Mouse (Mus musculus) neural tube, embryonic 11.5 days (tissue): ENCODE data around the gene Eif3d. TPM values are rescaled to one million over a fixed set of nuclear protein-coding genes. Genes with fewer than 3 reads are reported as not detected.
A peak's percentile ranks its signal among the peaks of the same experiment; 100 is the strongest.

Experiments used
- ATAC-seq: fragments of 200-750 bp; cut with Nextera tagmentation; 2 replicates; pipeline ENCODE4 v1.8.0; 2017; ENCODE audit warnings: moderate number of reproducible peaks, mild to moderate bottlenecking, moderate TSS enrichment, moderate library complexity; ENCODE audit not compliant: insufficient read depth, low FRiP score, low TSS enrichment
- DNase-seq: peaks from one replicate; pipeline ENCODE4 v3.0.0-alpha.2; 2015; ENCODE audit warnings: low spot score
- H3K27ac ChIP-seq: fragments of 300-500 bp; sonication (generic); 2 replicates; pipeline ENCODE4 v1.5.1; 2014; ENCODE audit warnings: low read depth, mild to moderate bottlenecking, low read length
- H3K27me3 ChIP-seq: fragments of 300-500 bp; sonication (generic); 2 replicates; pipeline ENCODE4 v1.6.1; 2014; ENCODE audit warnings: mild to moderate bottlenecking, low read length, mixed read lengths; ENCODE audit not compliant: control insufficient read depth, insufficient read depth
- H3K36me3 ChIP-seq: fragments of 300-500 bp; sonication (generic); 2 replicates; pipeline ENCODE4 v1.6.1; 2014; ENCODE audit warnings: mild to moderate bottlenecking, low read length, moderate library complexity, mixed read lengths; ENCODE audit not compliant: control insufficient read depth, insufficient read depth
- H3K4me1 ChIP-seq: fragments of 300-500 bp; sonication (generic); 2 replicates; pipeline ENCODE4 v1.6.1; 2014; ENCODE audit warnings: low read length, mixed read lengths; ENCODE audit not compliant: control insufficient read depth, insufficient read depth
- H3K4me2 ChIP-seq: fragments of 300-500 bp; sonication (generic); 2 replicates; pipeline ENCODE4 v1.6.1; 2014; ENCODE audit warnings: low read depth, mild to moderate bottlenecking, moderate library complexity
- H3K4me3 ChIP-seq: fragments of 300-500 bp; sonication (generic); 2 replicates; pipeline ENCODE4 v1.5.1; 2014; ENCODE audit warnings: low read depth, low read length
- H3K9ac ChIP-seq: fragments of 300-500 bp; sonication (generic); 2 replicates; pipeline ENCODE4 v1.6.1; 2014; ENCODE audit warnings: mild to moderate bottlenecking, low read length
- H3K9me3 ChIP-seq: fragments of 300-500 bp; sonication (generic); 2 replicates; pipeline ENCODE4 v1.6.1; 2016; ENCODE audit warnings: low read length; ENCODE audit not compliant: control insufficient read depth
- WGBS: fragments of 180-500 bp; shearing (Covaris S2); extraction: QIAGEN DNeasy Blood & Tissue Kit; methylation state at CpG from one replicate; pipeline ENCODE4 v1.1.7; 2014; 5-methylcytosine and 5-hydroxymethylcytosine counted together
- polyA plus RNA-seq: library from polyadenylated mRNA; unstranded; fragments of >200 nt; fragmentation: Nextera tagmentation; extraction: Ambion mirVana; gene quantifications from 2 replicates; pipeline ENCODE4 v1.2.1, GENCODE M21; 2014

The Eif3d gene
- polyA plus RNA-seq, 1 experiment from 2014 or later, result 243 TPM

DNA sequence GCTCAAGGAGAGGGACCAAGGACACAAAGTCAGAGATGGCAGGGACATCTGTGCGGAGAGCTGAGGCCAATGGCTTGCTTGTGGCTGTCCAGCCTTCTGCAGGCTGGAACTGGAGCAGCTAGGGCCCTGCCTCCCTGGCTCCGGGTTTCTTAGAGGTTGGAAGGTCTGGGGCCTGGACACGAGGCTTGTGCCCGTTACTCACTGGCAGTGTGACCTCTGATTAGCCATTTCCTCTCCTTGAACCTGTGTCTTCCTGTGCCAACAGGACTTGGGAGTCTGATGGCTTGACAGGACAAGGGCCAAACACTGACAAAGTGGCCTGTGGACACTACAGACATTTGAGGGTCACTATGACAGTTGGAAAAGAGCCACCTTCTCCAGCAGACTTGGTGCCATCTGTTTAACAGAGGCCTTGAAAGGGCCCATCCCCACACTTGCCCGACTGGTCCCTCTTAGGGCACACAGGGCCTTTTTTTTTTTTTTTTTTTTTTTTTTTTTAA is 10.6 kb upstream of the Eif3d start:
- ATAC-seq (no peak), DNase-seq (no peak)
- H3K36me3 ChIP-seq, result no peaks in the 10 kb centered on the region
- no peaks in the 10 kb centered on the region for H3K27me3 ChIP-seq
- H3K4me1 ChIP-seq, result no peaks in the 10 kb centered on the region
- no peak overlapping the region for H3K4me3 ChIP-seq
- H3K9me3 ChIP-seq, result no peaks in the 10 kb centered on the region
- H3K27ac ChIP-seq, result no peak overlapping the region
- H3K4me2 ChIP-seq, result no peak overlapping the region
- H3K9ac ChIP-seq, result no peak overlapping the region
- WGBS, result 84% methylated on average over 5 of the region's 5 CpGs

DNA sequence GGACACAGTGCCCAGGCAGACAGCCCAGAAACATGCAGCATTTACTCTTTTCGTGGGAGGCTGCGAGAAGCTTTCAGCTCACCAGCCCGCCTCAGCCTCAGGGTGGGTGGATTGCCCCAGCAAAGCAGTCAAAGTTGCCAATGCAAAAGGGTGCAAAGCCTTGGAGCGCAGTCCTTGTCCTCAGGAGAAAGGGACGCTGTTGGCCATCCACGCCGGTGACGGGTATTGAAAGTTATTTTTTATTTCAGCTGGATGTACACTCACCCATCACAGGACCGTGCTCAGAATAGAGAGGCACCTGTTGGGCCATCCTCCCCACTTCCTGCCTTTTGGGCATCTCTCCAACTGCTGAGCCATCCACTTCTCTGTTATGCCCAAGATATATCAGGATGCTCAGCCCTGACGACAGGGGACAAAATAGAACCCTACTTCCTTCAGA is 8.8 kb upstream of the Eif3d start:
- H3K9ac ChIP-seq, result no peak overlapping the region
- no peaks in the 10 kb centered on the region for H3K27me3 ChIP-seq
- ATAC-seq, result no peak
- WGBS, result 85% methylated on average over 10 of the region's 10 CpGs
- H3K27ac ChIP-seq, result no peak overlapping the region
- no peak overlapping the region for H3K4me3 ChIP-seq
- H3K4me2 ChIP-seq, result no peak overlapping the region
- no peaks in the 10 kb centered on the region for H3K4me1 ChIP-seq
- DNase-seq, result no peak
- no peaks in the 10 kb centered on the region for H3K9me3 ChIP-seq
- no peaks in the 10 kb centered on the region for H3K36me3 ChIP-seq

DNA sequence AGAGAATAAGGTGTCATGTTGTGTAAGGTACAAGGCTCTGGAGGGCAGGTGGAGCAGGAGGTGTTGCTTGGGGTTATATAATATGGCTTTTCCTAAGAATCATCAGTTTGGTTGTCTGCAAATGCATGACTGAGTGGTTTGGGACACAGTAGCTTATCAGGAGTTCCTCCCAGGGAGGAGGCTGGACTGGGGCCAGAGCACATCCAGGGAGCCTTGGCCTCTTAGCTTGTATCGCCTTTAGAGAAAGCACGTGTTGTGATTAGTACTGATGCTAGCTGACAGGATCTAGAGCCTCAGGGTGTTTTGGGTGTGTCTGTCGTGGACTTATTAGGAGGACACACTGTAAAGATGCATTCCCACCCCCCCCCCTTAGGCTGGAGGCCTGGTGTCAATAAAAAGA is 7.0 kb upstream of the Eif3d start:
- Histone ChIP-seq H3K4me3 (no peak overlapping the region), H3K27ac (no peak overlapping the region), H3K9me3 (no peaks in the 10 kb centered on the region), H3K4me2 (no peak overlapping the region), H3K27me3 (no peaks in the 10 kb centered on the region), H3K9ac (no peak overlapping the region), H3K36me3 (no peaks in the 10 kb centered on the region), H3K4me1 (no peaks in the 10 kb centered on the region)
- DNase-seq (no peak), ATAC-seq (no peak)
- 76% methylated on average over 3 of the region's 3 CpGs for WGBS

DNA sequence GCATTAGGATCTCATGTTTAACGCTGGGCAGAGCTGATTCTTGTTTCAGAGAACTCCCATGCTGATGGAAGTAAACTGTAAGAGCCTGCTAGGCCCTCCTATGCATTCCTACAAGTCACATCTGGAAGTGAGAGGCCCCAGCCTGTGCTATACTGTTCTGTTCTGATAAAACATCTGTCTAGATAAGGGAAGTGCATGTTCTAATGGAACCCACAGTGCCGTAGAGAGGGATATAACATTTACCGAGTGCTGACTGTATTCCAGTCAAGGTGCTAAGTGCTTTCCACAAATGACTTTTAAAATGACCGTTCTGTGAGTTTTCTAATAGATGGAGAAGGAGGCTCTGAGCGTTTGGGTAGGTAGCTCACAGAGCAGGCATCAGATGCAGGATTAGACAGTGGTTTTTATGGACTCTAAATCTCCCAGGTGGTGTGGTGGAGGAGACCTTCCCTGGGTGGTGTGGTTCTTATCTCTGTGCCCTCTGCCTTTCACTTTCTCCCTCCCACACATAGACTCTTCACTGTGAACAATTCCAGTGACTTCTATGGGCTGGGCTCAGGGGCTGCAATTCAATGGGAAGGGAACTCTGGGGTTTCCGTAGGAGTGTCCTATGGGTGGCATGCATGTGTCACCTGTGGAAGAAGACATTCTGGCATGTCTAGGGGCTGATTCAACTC is 3.7 kb upstream of the Eif3d start:
- H3K4me3 ChIP-seq, result no peak overlapping the region
- no peaks in the 10 kb centered on the region for H3K9me3 ChIP-seq
- no peak overlapping the region for H3K27ac ChIP-seq
- H3K9ac ChIP-seq, result no peak overlapping the region
- DNase-seq (no peak), ATAC-seq (no peak)
- no peaks in the 10 kb centered on the region for H3K36me3 ChIP-seq
- peaks cover 9% of the 10 kb centered on the region for H3K4me1 ChIP-seq
- H3K27me3 ChIP-seq, result no peaks in the 10 kb centered on the region
- no peak overlapping the region for H3K4me2 ChIP-seq
- whole genome bisulfite sequencing, result 73% methylated on average over 6 of the region's 6 CpGs

DNA sequence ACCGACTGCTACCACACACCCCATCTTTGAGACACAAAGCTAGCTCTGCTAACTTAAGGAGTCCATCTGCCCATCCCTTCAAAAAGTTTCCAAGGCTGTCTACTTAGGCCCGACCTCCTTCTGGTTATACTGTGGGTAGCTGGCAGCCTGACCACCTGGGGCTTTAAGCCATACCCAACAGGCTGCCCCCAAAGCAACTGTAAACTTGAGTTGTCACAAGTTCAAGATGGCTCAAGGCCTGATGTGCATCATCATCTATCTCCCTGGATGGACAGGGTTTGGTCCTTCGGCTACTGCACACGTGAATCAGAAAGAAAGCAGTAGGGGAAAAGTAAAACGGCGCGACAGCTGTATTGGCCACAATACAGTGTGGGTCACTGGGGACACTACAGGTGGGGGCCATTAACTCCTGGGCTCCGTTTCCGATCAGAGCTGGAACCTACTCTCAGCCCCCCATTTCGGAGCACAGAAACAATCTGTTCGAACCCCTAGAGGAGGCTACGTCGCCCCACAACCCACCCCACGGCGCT is 608 bp downstream of the Eif3d start:
- Histone ChIP-seq H3K4me1 (peaks cover 12% of the 10 kb centered on the region), H3K27me3 (no peaks in the 10 kb centered on the region), H3K36me3 (peaks cover 21% of the 10 kb centered on the region), H3K27ac (peak overlapping the region; percentile 94), H3K4me3 (peak overlapping the region; percentile 93), H3K9ac (peak overlapping the region; percentile 94), H3K9me3 (no peaks in the 10 kb centered on the region), H3K4me2 (peak overlapping the region; percentile 87)
- ATAC-seq, result peak; percentile 62; the same call in 1 of the 2 replicates
- no peak for DNase-seq
- 3% methylated on average over 15 of the region's 15 CpGs for WGBS

DNA sequence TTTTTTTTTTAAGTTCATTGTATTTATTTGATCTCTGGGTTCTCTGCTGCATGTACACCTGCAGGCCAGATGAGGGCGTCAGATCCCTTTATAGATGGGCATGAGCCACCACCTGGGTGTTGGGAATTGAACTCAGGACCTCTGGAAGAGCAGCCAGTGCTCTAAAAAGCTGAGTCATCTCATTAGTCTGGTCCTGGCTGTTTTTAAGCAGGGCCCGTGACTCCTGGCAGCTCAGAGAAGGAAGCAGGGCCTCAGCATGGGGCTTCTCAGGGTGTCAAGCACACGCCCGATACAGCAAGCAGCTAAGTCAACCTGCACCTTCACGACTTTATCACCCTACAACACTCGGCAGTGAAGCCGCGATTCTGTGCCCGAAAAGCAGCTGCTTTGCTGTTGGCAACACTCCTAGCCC is 5.5 kb downstream of the Eif3d start:
- WGBS, result 83% methylated on average over 9 of the region's 9 CpGs
- Histone ChIP-seq H3K9me3 (no peaks in the 10 kb centered on the region), H3K27ac (no peak overlapping the region), H3K27me3 (no peaks in the 10 kb centered on the region), H3K36me3 (peaks cover 56% of the 10 kb centered on the region), H3K4me2 (no peak overlapping the region), H3K4me3 (no peak overlapping the region), H3K4me1 (peaks cover 6% of the 10 kb centered on the region), H3K9ac (no peak overlapping the region)
- DNase-seq, result no peak
- ATAC-seq, result no peak

DNA sequence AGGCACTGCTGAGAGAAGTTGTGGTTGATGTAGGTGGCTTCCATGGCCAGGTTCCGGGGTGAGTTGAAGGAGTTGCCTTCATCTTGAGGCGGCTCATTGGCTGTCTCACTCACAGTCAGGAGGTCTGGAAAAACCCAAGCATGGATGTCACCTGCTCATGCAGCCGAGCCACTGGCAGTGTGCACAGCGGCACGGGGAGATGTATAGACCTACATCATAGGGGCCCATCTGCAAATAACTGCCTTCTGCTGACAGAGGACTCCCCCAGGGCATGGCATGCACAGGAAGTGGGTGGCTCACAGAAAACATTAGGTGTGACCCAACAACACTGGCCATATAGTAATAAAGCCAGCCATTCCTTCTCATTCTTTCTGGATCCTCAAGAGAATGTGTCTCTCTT is 8.2 kb downstream of the Eif3d start:
- Histone ChIP-seq H3K36me3 (peaks cover 61% of the 10 kb centered on the region), H3K4me3 (no peak overlapping the region), H3K9ac (no peak overlapping the region), H3K27ac (no peak overlapping the region), H3K4me2 (no peak overlapping the region), H3K27me3 (0 out of 2 replicates have a peak, but pooled peaks cover 2% of the 10 kb centered on the region), H3K9me3 (no peaks in the 10 kb centered on the region), H3K4me1 (no peaks in the 10 kb centered on the region)
- no peak for DNase-seq
- WGBS, result 95% methylated on average over 5 of the region's 5 CpGs
- no peak for ATAC-seq

DNA sequence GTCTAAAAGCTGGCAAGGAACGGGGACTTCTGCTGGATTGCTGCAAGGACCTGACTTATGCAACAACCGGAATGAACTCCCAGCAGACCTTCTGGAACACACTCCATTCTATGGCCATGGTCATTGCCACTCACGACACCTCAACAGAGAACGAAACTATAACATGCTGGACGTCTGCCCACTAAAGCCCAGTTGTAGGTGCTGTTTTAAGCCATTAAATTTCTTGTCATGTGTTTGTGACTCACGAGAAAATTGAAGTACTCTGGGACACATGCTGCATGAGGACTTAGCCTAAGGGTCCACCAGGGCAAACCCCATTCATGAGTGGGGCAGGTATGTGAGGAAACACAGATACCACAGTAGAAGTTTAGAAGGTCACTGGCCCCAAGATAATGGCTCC is 9.9 kb downstream of the Eif3d start:
- no peak for ATAC-seq
- Histone ChIP-seq H3K9ac (no peak overlapping the region; the same call in 1 of the 2 replicates), H3K27ac (no peak overlapping the region), H3K27me3 (0 out of 2 replicates have a peak, but pooled peaks cover 2% of the 10 kb centered on the region), H3K36me3 (peaks cover 54% of the 10 kb centered on the region), H3K4me1 (peaks cover 9% of the 10 kb centered on the region), H3K4me2 (no peak overlapping the region), H3K4me3 (no peak overlapping the region), H3K9me3 (no peaks in the 10 kb centered on the region)
- no peak for DNase-seq
- 92% methylated on average over 6 of the region's 6 CpGs for WGBS

DNA sequence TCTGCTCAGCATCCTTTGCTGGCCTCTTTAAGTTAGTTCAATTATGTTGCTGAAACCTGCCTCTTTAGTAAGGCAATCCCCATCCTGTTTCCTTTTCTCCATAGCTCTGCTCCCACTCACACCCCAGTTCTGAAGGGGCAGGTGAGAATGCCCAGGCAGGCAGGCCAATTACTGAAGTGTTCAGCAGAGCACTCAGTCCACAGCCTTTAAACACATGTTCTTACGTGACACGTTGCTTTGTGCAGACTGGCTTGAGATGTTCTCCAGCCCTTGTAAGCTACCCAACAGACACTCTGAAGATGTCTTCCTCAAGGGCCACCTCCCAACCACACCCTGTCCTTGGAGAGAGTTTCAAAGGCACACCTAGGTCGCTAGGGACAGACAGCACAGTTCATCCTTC is 12.5 kb downstream of the Eif3d start:
- WGBS, result 63% methylated on average over 3 of the region's 3 CpGs
- DNase-seq (no peak), ATAC-seq (no peak)
- no peak overlapping the region for H3K4me2 ChIP-seq
- H3K27me3 ChIP-seq, result 0 out of 2 replicates have a peak, but pooled peaks cover 2% of the 10 kb centered on the region
- H3K27ac ChIP-seq, result no peak overlapping the region
- H3K36me3 ChIP-seq, result peaks cover 35% of the 10 kb centered on the region
- H3K4me3 ChIP-seq, result no peak overlapping the region
- peaks cover 9% of the 10 kb centered on the region for H3K4me1 ChIP-seq
- H3K9ac ChIP-seq, result no peak overlapping the region
- no peaks in the 10 kb centered on the region for H3K9me3 ChIP-seq
